Mouse (Mus musculus) liver, embryonic 13.5 days (tissue): Measurements from ENCODE around the gene Chst15. TPM values are rescaled to one million over a fixed set of nuclear protein-coding genes. Genes with fewer than 3 reads are reported as not detected.

Experiments used
- ATAC-seq: fragments of 200-750 bp; cut with Nextera tagmentation; 2 replicates; pipeline ENCODE4 v1.8.0; 2017; ENCODE audit warnings: low read depth, mild to moderate bottlenecking, moderate number of reproducible peaks, moderate library complexity
- DNase-seq: peaks from one replicate; pipeline ENCODE4 v3.0.0; 2022
- H3K27ac ChIP-seq: fragments of 300-500 bp; sonication (generic); 2 replicates; pipeline ENCODE4 v1.5.1; 2015; ENCODE audit warnings: moderate library complexity, mild to moderate bottlenecking, inconsistent platforms
- H3K27me3 ChIP-seq: fragments of 300-500 bp; sonication (generic); 2 replicates; pipeline ENCODE4 v1.6.1; 2015; ENCODE audit warnings: mild to moderate bottlenecking, inconsistent platforms
- H3K36me3 ChIP-seq: fragments of 300-500 bp; sonication (generic); 2 replicates; pipeline ENCODE4 v1.6.1; 2015; ENCODE audit warnings: mild to moderate bottlenecking, inconsistent platforms
- H3K4me1 ChIP-seq: fragments of 300-500 bp; sonication (generic); replicated peaks from 2 replicates; pipeline ENCODE4 v1.6.1; 2015; ENCODE audit warnings: inconsistent platforms
- H3K4me2 ChIP-seq: fragments of 300-500 bp; sonication (generic); 2 replicates; pipeline ENCODE4 v1.6.1; 2015; ENCODE audit warnings: inconsistent platforms, mild to moderate bottlenecking, moderate library complexity
- H3K4me3 ChIP-seq: fragments of 300-500 bp; sonication (generic); replicated peaks from 2 replicates; pipeline ENCODE4 v1.5.1; 2015; ENCODE audit warnings: mild to moderate bottlenecking, inconsistent platforms
- H3K9ac ChIP-seq: fragments of 300-500 bp; sonication (generic); 2 replicates; pipeline ENCODE4 v1.6.1; 2015; ENCODE audit warnings: mild to moderate bottlenecking, inconsistent platforms
- H3K9me3 ChIP-seq: fragments of 300-500 bp; sonication (generic); replicated peaks from 2 replicates; pipeline ENCODE4 v1.6.1; 2016; ENCODE audit warnings: inconsistent platforms
- WGBS: fragments of 180-500 bp; shearing (Covaris S2); methylation state at CpG from one replicate; pipeline ENCODE4 v1.1.7; 2015; ENCODE audit not compliant: insufficient replicate concordance; 5-methylcytosine and 5-hydroxymethylcytosine counted together
- polyA plus RNA-seq: library from polyadenylated mRNA; unstranded; fragments of >200 nt; fragmentation: Nextera tagmentation; extraction: Ambion mirVana; gene quantifications from 2 replicates; pipeline ENCODE4 v1.2.1, GENCODE M21; 2015

Gene Chst15
- 4.6 and 5.5 TPM in 2 replicates for polyA plus RNA-seq

GRCm38 (mm10) chr7:132317036-132317541, at the start of gene Chst15:
Chst15 (minus strand) TSS chr7:132317228.
- Histone ChIP-seq H3K4me3 (peak within 1 kb of the TSS; percentile 65), H3K4me2 (peak within 1 kb of the TSS; percentile 87), H3K27ac (peak within 1 kb of the TSS; percentile 62), H3K9ac (peak within 1 kb of the TSS; percentile 72), H3K27me3 (peaks cover 44% of the 10 kb centered on the region), H3K9me3 (no peaks in the 10 kb centered on the region), H3K36me3 (no peaks in the 10 kb centered on the region), H3K4me1 (peaks cover 41% of the 10 kb centered on the region)
- DNase-seq = peak; percentile 24
- WGBS = under 1% methylated on average over 34 of the region's 34 CpGs
- peak; percentile 45 for ATAC-seq

GRCm38 (mm10) chr7:132365703-132366384, 48.8 kb upstream of the Chst15 start:
- Histone ChIP-seq H3K9ac (no peak overlapping the region), H3K4me3 (no peak overlapping the region), H3K9me3 (no peaks in the 10 kb centered on the region), H3K36me3 (no peaks in the 10 kb centered on the region), H3K4me2 (peak overlapping the region; percentile 21; the same call in 1 of the 2 replicates), H3K27ac (no peak overlapping the region), H3K4me1 (peaks cover 20% of the 10 kb centered on the region), H3K27me3 (peaks cover 3% of the 10 kb centered on the region; the same call in 1 of the 2 replicates)
- ATAC-seq (peak; percentile 53; the same call in 1 of the 2 replicates), DNase-seq (no peak)
- WGBS = 18% methylated on average over 5 of the region's 5 CpGs

GRCm38 (mm10) chr7:132365111-132365510, 48.1 kb upstream of the Chst15 start:
- no peak for ATAC-seq
- no peaks in the 10 kb centered on the region for H3K9me3 ChIP-seq
- no peak overlapping the region for H3K27ac ChIP-seq
- no peak overlapping the region for H3K4me3 ChIP-seq
- no peaks in the 10 kb centered on the region for H3K36me3 ChIP-seq
- no peak overlapping the region for H3K9ac ChIP-seq
- WGBS = 37% methylated on average over 5 of the region's 5 CpGs
- no peak for DNase-seq
- peaks cover 20% of the 10 kb centered on the region for H3K4me1 ChIP-seq
- peak overlapping the region; percentile 21; the same call in 1 of the 2 replicates for H3K4me2 ChIP-seq
- H3K27me3 ChIP-seq = peaks cover 3% of the 10 kb centered on the region; the same call in 1 of the 2 replicates

GRCm38 (mm10) chr7:132364506-132364905, 47.5 kb upstream of the Chst15 start:
- no peak overlapping the region for H3K27ac ChIP-seq
- peaks cover 3% of the 10 kb centered on the region; the same call in 1 of the 2 replicates for H3K27me3 ChIP-seq
- H3K4me3 ChIP-seq = no peak overlapping the region
- peaks cover 21% of the 10 kb centered on the region for H3K4me1 ChIP-seq
- H3K4me2 ChIP-seq = no peak overlapping the region
- no peaks in the 10 kb centered on the region for H3K36me3 ChIP-seq
- DNase-seq (no peak), ATAC-seq (no peak)
- H3K9me3 ChIP-seq = no peaks in the 10 kb centered on the region
- WGBS = 26% methylated on average over 5 of the region's 5 CpGs
- no peak overlapping the region for H3K9ac ChIP-seq

GRCm38 (mm10) chr7:132360336-132360735, 43.3 kb upstream of the Chst15 start:
- Histone ChIP-seq H3K4me2 (no peak overlapping the region), H3K4me1 (peaks cover 26% of the 10 kb centered on the region), H3K4me3 (no peak overlapping the region), H3K9ac (no peak overlapping the region), H3K36me3 (no peaks in the 10 kb centered on the region), H3K27ac (no peak overlapping the region), H3K27me3 (peaks cover 3% of the 10 kb centered on the region; the same call in 1 of the 2 replicates), H3K9me3 (no peaks in the 10 kb centered on the region)
- DNase-seq = no peak
- WGBS = 50% methylated on average over 4 of the region's 4 CpGs
- ATAC-seq = no peak

GRCm38 (mm10) chr7:132358709-132359108, 41.7 kb upstream of the Chst15 start:
- peaks cover 18% of the 10 kb centered on the region for H3K4me1 ChIP-seq
- H3K9ac ChIP-seq = no peak overlapping the region
- no peaks in the 10 kb centered on the region for H3K36me3 ChIP-seq
- H3K4me2 ChIP-seq = no peak overlapping the region
- WGBS = 31% methylated on average over 4 of the region's 4 CpGs
- ATAC-seq = no peak; the same call in none of the 2 replicates
- H3K27ac ChIP-seq = no peak overlapping the region
- no peak for DNase-seq
- no peak overlapping the region for H3K4me3 ChIP-seq
- no peaks in the 10 kb centered on the region for H3K27me3 ChIP-seq
- no peaks in the 10 kb centered on the region for H3K9me3 ChIP-seq

GRCm38 (mm10) chr7:132358250-132358649, 41.2 kb upstream of the Chst15 start:
- WGBS = 49% methylated on average over 3 of the region's 3 CpGs
- H3K27ac ChIP-seq = no peak overlapping the region
- H3K9ac ChIP-seq = no peak overlapping the region
- no peak overlapping the region for H3K4me3 ChIP-seq
- H3K27me3 ChIP-seq = no peaks in the 10 kb centered on the region
- no peak overlapping the region for H3K4me2 ChIP-seq
- DNase-seq (no peak), ATAC-seq (no peak)
- H3K9me3 ChIP-seq = no peaks in the 10 kb centered on the region
- H3K36me3 ChIP-seq = no peaks in the 10 kb centered on the region
- peaks cover 18% of the 10 kb centered on the region for H3K4me1 ChIP-seq

- Histone ChIP-seq H3K4me3 (no peak overlapping the region), H3K27me3 (no peaks in the 10 kb centered on the region), H3K9me3 (no peaks in the 10 kb centered on the region), H3K9ac (no peak overlapping the region), H3K4me2 (no peak overlapping the region), H3K36me3 (no peaks in the 10 kb centered on the region), H3K27ac (no peak overlapping the region), H3K4me1 (peaks cover 18% of the 10 kb centered on the region)
- DNase-seq = no peak
- ATAC-seq = no peak
- WGBS = 51% methylated on average over 3 of the region's 3 CpGs
Observed at GRCm38 (mm10) chr7:132357841-132358237, 40.8 kb upstream of the Chst15 start.

- DNase-seq = no peak
- no peaks in the 10 kb centered on the region for H3K36me3 ChIP-seq
- H3K27ac ChIP-seq = no peak overlapping the region
- no peak for ATAC-seq
- H3K4me3 ChIP-seq = no peak overlapping the region
- no peak overlapping the region for H3K9ac ChIP-seq
- WGBS = 56% methylated on average over 10 of the region's 10 CpGs
- H3K4me2 ChIP-seq = no peak overlapping the region
- peaks cover 18% of the 10 kb centered on the region for H3K4me1 ChIP-seq
- no peaks in the 10 kb centered on the region for H3K27me3 ChIP-seq
- no peaks in the 10 kb centered on the region for H3K9me3 ChIP-seq
Observed at GRCm38 (mm10) chr7:132356881-132357840, 40.1 kb upstream of the Chst15 start.

GRCm38 (mm10) chr7:132356185-132356584, 39.2 kb upstream of the Chst15 start:
- Histone ChIP-seq H3K4me1 (peaks cover 18% of the 10 kb centered on the region), H3K9ac (no peak overlapping the region), H3K9me3 (no peaks in the 10 kb centered on the region), H3K27me3 (no peaks in the 10 kb centered on the region), H3K27ac (no peak overlapping the region), H3K4me2 (no peak overlapping the region), H3K36me3 (no peaks in the 10 kb centered on the region), H3K4me3 (no peak overlapping the region)
- ATAC-seq (no peak), DNase-seq (no peak)
- 56% methylated on average over 8 of the region's 8 CpGs for WGBS

GRCm38 (mm10) chr7:132355767-132356166, 38.7 kb upstream of the Chst15 start:
- Histone ChIP-seq H3K27me3 (no peaks in the 10 kb centered on the region), H3K4me1 (peaks cover 18% of the 10 kb centered on the region), H3K9me3 (no peaks in the 10 kb centered on the region), H3K27ac (no peak overlapping the region), H3K4me3 (no peak overlapping the region), H3K4me2 (no peak overlapping the region), H3K36me3 (no peaks in the 10 kb centered on the region), H3K9ac (no peak overlapping the region)
- WGBS = 54% methylated on average over 6 of the region's 6 CpGs
- DNase-seq (no peak), ATAC-seq (no peak)
